12 mouse cellular contexts compared by ENCODE assay signal in genomic region chr7:29340838-29341237, GRCm38 (mm10). TPM values are rescaled to one million over a fixed set of nuclear protein-coding genes. Genes with fewer than 3 reads are reported as not detected.
"Had no signal": no experiment of that assay in that cellular context is flagged by ENCODE, and none has a peak within 500 bp of the region (broad histone marks: within the 10 kb centered on the region; RNA-seq: fewer than 3 reads in every experiment).

No protein-coding gene starts in this region.

- H3K4me3 ChIP-seq: intestine, embryonic 15.5 days; limb, embryonic 15.5 days; lung, embryonic 15.5 days; midbrain, embryonic 13.5 days; myocyte had no signal

- H3K27ac ChIP-seq: intestine, embryonic 15.5 days; lung, embryonic 15.5 days; midbrain, embryonic 13.5 days; stomach, postnatal 0 days had no signal

- H3K9me3 ChIP-seq: intestine, embryonic 15.5 days; limb, embryonic 15.5 days; lung, embryonic 15.5 days; midbrain, embryonic 13.5 days had no signal

- H3K9ac ChIP-seq: intestine, embryonic 15.5 days; limb, embryonic 15.5 days; lung, embryonic 15.5 days; midbrain, embryonic 13.5 days had no signal

- ATAC-seq: intestine, embryonic 15.5 days; midbrain, embryonic 13.5 days had no signal

- H3K4me2 ChIP-seq: intestine, embryonic 15.5 days; limb, embryonic 15.5 days; lung, embryonic 15.5 days; midbrain, embryonic 13.5 days had no signal

- H3K36me3 ChIP-seq: intestine, embryonic 15.5 days had no signal

- H3K4me1 ChIP-seq: intestine, embryonic 15.5 days; lung, embryonic 15.5 days had no signal

- H3K27me3 ChIP-seq: intestine, embryonic 15.5 days; limb, embryonic 15.5 days; lung, embryonic 15.5 days; midbrain, embryonic 13.5 days had no signal

- DNase-seq: kidney, adult 18-20 months; kidney, postnatal 10 days; kidney, postnatal 4 days; thymus, postnatal 36 days had no signal

RNA-seq across cellular contexts. Expression of gene Dpf1, which starts 37.1 kb away (rescaled TPM):
- total RNA-seq: neutrophil, adult 5-6 weeks had no signal

RNA-seq across cellular contexts. Expression of gene Ppp1r14a, which starts 51.7 kb away (rescaled TPM):
- total RNA-seq: megakaryocyte-erythroid progenitor cell, adult 5-6 weeks; neutrophil, adult 5-6 weeks had no signal
